Mouse (Mus musculus) adrenal gland, adult 8-10 months (tissue): Measurements from ENCODE around the gene Mpdz. TPM values are rescaled to one million over a fixed set of nuclear protein-coding genes. Genes with fewer than 3 reads are reported as not detected.

ENCODE experiments used
- DNase-seq: peaks from one replicate; pipeline ENCODE4 v3.0.0; 2022
- total RNA-seq, 4 experiments: library from RNA; stranded (reverse); gene quantifications; 2 replicates each; pipeline ENCODE4 v1.2.4; 2022

Gene Mpdz
- total RNA-seq, 4 experiments from 2014 or later = 111 to 177 (median 141) TPM

- DNase-seq = no peak
Measured at GRCm38 (mm10) chr4:81392869-81393268, 49.7 kb downstream of the Mpdz start.

DNA sequence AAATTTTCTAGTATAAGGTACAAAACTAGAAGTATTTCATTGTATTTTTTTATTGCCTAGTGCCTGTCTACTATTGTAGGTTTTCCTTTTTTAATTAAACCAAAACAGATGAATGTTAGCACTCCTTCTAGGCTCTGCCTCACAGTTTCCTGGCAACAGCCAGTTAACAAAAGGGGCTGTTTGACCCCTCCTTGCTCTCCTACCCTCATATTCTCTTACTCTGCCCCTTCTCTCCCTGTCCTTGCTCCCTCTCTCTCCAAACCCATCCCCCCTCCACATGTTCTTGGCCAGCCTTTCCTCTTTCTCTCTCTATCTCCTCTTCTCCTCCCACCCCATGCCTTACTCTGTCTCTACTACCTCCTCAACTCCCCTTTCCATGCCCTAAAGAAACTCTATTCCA, 53.4 kb downstream of the Mpdz start:
- no peak for DNase-seq

DNA sequence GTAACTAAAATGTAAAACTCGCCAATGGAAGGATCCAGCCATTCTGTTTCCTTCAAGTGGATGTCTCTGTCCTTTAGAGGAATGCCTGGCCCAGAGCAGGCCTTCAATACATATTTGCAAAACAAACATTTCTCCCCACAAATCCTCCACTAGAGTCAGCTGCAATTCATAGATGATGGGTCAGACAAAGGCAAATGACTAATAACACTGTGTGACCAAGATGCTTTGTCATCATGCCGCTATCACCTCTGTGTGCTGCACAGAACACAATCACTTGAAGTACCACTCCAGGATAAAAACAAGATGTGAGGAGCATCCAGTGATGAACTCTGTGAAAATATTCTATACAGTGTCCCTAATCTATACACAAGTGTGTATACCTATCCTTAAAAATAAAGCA, 55.0 kb downstream of the Mpdz start:
- DNase-seq = no peak

GRCm38 (mm10) chr4:81372355-81372754, 70.3 kb downstream of the Mpdz start:
- DNase-seq = no peak

- no peak for DNase-seq
Measured at GRCm38 (mm10) chr4:81351368-81351767, 91.2 kb downstream of the Mpdz start.

DNA sequence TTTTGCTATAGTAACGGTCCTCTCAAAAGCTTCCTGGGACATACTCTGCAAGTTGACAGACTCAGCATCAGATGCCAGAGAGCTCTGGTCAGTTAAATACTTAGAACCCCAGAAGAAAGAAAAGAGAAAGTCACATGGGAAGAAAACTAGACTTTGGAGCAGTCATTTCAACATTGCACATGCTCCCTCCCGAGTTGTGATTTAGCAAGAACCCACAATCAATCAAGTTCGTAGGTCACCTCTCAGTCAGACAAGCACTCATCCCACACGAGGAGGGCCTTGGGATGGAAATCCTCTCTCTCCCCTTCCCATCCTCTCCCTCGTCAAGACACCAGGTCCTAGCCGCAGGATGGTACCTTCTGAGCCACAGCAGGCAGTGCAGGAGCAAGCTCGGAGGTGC, 94.0 kb downstream of the Mpdz start:
- no peak for DNase-seq

- DNase-seq = no peak
Measured at GRCm38 (mm10) chr4:81345141-81345540, 97.5 kb downstream of the Mpdz start.

DNA sequence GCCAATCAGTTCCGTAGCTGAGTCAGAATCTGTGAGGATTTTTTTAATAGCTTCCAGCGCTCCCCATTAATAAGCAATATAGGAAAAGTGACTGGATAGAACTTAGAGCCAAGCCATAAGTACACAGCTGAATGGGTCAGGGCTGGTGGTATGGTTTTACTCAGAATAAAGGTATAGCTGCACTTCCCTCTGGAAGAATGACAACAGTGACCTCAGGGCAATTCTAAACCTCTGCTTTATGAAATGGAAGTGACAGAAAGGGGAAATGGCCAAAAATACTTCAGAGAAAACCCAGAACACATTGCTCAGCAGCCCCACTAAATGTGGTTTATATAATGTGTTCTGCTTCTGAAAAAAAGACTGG, 109.0 kb downstream of the Mpdz start:
- DNase-seq = no peak

DNA sequence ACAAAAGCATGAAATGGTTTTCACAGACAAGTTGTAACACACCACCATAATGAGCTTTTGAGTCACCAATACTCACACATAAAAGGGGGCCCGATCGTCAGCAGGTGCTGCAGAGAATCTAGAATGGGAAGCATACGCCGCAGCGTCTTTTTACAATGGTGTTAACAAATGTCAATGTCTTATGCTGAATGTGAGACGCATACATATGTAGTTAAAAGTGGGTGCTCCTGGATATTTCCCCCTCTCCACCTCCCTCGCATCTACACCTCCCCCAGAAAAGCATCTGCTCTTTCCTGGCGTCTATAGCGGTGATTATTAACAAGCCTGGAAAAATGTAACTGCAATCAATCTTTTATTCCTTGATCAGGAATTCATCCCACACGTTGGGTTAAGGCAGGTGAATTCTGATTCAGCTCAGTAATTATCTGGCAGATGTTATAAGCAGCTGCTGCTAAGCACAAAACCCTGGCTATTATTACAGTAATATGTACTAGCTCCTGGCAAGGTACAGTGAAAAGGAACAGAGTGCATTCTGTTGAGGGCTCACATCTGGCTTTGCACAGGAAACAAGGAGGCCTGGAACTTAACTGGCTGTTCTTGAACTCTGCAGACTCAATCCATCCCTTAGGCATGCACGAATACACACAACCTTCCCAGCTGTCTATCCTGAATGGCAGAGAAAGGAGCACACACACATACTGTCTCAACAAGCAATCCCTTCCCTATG, 109.6 kb downstream of the Mpdz start:
- DNase-seq = no peak

GRCm38 (mm10) chr4:81332439-81332841, 110.2 kb downstream of the Mpdz start:
- no peak for DNase-seq

DNA sequence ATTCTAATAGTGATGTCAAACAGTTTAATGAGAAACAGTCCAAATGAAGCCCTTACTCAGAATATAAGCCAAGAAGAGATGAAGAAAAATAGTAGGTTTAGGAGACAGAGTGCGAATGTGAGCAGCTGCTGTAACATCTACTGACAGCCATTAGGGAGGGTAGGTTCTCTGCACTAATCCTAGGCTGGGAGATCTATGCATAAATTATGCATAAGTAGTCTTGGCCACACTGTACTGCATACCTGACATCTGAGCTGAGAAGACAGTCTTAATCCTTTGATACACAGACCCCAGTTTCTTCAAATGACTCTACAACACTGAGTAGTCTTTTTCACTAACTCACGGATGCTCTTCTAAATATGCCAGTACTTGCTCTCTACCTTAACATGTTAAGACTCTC, 114.9 kb downstream of the Mpdz start:
- DNase-seq = no peak

DNA sequence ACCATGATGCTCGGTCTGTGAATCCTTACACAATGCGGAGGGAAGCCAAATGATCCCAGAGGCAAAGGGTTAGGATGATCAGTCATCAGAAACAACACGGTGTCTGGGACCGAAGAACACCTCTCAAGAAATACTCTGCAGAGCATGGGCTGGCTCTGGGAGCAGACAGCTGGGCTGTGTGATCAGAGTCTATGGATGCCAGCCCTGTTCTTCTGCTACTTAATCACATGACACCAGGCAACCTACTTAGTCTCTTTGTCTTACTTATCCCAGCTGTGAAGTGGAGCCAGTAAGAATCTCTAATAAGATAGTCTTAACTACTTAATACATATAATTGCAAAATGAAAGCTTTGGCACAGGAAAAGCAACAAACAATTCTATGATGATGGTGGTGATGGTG, 118.8 kb downstream of the Mpdz start:
- DNase-seq = no peak

DNA sequence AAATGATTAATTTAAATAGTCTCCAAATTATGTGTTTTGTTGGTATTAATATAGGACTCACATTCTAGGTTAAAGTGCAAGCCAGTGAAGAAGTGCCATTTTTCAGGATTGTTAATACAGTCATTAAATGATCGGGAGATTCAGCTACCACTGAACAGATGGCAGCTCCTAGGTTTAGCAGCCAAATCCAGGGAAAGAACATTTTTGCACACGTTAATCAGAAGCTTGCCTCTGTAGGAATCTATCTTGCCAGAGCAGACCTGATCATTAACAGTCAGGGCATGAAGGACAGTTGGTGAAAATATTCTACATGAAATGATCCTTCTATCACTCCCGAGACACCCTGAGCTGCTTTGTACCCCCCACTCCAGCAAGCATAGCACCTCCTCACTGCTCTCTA, 120.4 kb downstream of the Mpdz start:
- no peak for DNase-seq

DNA sequence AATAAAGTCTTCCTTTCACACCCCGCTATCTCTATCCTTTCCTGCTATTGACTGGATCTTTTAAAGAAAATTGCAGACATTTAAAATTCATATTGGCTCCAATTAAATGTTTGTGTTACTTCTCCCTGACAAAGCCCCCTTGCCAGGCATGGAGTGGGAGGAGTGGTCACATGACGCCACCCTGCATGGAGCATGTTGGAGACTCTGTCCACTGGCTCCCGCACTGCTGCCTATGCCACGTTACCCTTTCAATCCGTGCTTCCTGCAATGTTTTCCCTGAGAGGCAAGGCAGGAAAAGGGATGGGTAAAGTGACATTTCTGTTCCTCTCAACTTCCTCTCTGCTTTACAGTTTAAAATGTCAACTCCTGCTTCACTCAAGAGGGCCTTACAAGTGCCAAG, 128.0 kb downstream of the Mpdz start:
- no peak for DNase-seq

DNA sequence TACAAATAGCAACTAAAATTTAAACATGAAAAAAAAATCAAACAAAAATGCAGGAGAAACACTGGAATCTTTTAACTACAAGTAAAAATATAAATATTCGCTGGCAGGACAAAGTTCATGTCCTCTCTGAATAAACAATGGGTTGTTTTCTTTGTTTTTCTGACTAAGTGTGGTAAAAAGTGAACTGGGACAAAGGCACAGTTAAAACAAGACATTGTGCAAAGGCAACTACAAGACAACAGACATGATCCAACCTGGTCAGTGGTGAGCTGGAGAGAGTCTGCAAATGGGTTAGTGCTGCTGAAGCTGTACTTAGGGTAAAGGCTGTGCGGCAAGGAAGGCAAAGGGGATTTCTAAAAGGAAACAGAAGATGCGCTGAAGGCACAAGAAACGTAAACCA, 129.4 kb downstream of the Mpdz start:
- no peak for DNase-seq

- DNase-seq = no peak
Measured at GRCm38 (mm10) chr4:81310168-81310474, 132.5 kb downstream of the Mpdz start.

- no peak for DNase-seq
Measured at GRCm38 (mm10) chr4:81309473-81310167, 133.0 kb downstream of the Mpdz start.

DNA sequence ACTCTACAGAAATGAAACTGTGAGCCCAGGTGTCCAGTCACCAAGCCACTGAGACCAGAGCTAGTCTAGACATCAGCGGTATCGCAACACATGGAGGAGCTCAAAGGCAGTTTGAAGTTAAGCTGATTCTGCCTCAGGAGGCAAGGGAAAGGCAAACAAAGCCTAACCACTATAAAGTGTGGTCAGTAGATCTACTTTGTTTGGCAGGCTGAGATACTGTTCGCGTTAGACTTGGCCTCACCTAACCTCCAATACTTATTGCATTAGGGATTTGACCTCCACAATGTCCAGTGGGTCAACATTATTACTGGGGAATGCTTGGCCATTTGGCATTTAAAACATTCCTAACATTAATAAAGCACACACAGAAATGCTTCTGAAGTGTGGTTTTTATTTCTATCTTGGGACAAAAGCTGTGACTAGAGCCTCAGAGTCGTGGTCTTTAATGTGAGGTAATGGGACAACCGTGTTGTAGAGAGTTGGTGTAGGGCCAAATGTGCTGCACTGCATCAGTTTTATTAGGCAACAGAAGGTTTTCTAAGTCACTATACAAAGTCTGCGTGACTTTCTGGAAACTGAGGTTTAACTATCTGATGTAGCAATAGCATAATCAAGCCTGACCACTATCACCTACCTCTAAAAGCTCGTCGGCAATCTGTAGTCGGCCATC, 134.9 kb downstream of the Mpdz start:
- no peak for DNase-seq

DNA sequence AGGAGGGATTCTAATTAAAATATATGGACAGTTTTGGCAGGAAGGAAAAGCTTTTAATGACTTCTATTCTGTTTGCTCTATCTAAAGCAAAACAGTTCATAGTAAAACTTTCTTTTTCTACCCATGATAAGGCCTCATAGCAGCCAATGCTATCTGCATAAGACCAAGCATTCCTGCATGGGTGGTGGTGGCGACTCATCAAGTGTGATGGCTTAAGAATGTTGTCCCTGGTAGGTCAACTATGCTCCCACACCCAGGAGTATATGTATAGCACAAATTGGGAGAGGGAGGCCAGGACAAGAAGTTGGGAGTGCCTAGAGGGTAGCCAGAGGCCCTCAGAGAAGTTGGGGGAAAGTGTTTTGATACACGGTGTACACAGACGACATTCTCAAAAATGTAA, 140.6 kb downstream of the Mpdz start:
- no peak for DNase-seq

- no peak for DNase-seq
Measured at GRCm38 (mm10) chr4:81298384-81298783, 144.2 kb downstream of the Mpdz start.

- DNase-seq = no peak
Measured at GRCm38 (mm10) chr4:81293309-81293708, 149.3 kb downstream of the Mpdz start.

- DNase-seq = no peak
Measured at GRCm38 (mm10) chr4:81285564-81285963, 157.1 kb downstream of the Mpdz start.

DNA sequence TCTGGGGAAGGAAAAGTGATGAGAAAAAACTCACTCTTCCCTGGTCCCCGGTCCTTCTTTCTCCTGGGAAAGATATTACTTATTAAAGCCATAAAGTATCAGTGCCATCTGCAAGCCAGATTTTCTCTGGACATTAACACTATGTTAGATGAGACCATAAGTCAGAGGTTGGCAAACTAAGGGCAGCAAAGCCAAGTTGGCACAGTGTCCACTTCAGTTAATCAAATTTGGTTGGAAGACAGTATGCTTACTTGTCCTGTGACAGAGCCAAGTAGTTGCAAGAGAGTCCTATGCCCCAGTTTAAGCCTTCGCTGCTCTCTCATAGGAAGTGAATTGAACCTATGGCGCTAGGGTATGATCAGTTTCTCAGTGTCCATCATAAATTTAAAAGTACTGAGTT, 159.0 kb downstream of the Mpdz start:
- DNase-seq = peak; percentile 23

- no peak for DNase-seq
Measured at GRCm38 (mm10) chr4:81283081-81283480, 159.5 kb downstream of the Mpdz start.
